Mouse (Mus musculus) activated CD4-positive, CD25-positive, alpha-beta regulatory T cell, adult 4 months (primary cell): Measurements from ENCODE around the gene Ubn1. TPM values are rescaled to one million over a fixed set of nuclear protein-coding genes. Genes with fewer than 3 reads are reported as not detected.
A peak's percentile ranks its signal among the peaks of the same experiment; 100 is the strongest.

ENCODE experiments used
- ATAC-seq: one replicate; pipeline ENCODE4 v1.8.0; 2017
- polyA plus RNA-seq, 2 experiments: library from polyadenylated mRNA; unstranded; fragments of 100-300 nt; shearing (Covaris generic); gene quantifications; one replicate each; pipeline ENCODE4 v1.2.1; 2017

The Ubn1 gene
- 10 to 100 TPM; 28.7 to 41.5 TPM for polyA plus RNA-seq

DNA sequence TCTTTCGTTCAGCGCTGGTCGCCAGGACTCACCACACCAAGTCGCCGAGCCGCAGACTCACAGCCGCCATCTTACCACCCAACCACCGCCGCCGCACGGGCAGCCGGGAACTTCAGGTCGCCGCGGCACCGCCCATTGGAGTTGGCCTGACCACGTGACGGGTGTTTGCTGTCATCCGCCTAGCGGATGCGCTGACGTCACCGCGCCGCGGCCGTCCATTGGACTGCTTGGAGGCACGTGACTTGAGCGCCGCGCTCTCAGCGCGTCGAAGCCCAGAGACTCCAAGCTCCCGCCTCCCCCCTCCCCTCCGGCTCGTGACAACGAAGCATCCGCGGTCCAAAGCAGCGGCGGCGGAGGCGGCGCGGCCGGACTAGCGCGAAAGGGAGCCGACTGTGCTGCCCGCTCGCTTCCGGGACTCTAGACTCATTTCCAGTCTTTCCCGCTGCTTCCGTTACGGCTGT is at the start of gene Ubn1, which contains the start of gene Glyr1:
TSS of gene Ubn1 (plus strand) at position 284 of the 461 bp plus-strand sequence.
TSS of gene Glyr1 (minus strand) at position 90 of the 461 bp plus-strand sequence.
- peak; percentile 94 for ATAC-seq

DNA sequence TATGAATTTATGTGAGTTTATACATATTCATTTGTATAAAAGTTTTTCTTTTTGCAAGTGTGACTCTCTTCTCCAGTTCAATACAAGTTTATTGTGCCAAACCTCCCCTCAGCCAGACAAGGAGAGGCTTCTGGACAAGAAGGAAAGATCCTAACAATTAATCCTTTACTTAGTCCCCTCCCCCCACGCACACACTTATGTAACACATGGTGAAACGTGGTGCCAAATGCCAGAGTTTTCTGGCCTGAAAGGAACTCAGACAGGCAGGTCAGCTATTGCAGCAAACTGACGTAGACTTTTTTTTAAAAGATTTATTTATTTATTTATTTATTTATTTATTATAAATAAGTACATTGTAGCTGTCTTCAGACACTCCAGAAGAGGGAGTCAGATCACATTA is 49.2 kb upstream of the Ubn1 start:
- no peak for ATAC-seq

- ATAC-seq = no peak
Observed at GRCm38 (mm10) chr16:5007067-5007466, 42.8 kb upstream of the Ubn1 start, which contains the start of gene Smim22. Gene Smim22, plus strand, starts transcription at chr16:5007288.

DNA sequence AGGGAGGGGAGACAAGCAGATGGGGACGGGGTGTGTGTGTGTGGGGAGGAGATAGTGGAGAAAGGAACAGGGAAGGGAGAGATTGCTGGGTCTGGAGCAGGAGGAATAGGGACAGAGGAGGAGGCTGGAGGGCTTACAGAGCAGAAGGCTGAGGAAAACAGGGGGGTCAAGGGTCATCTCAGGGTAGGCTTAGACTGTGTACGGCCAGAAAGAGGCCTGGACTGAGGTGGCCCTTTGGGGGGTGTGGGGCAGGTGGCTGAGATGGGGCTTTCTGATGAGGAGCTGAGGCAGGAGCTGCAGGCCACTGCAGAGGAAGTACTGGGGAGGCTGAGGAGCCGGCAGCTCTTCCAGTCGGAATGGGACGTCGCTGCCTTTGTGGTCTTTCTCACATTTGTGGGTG is 42.4 kb upstream of the Ubn1 start:
- ATAC-seq = no peak

GRCm38 (mm10) chr16:5008076-5008475 is 41.8 kb upstream of the Ubn1 start:
- no peak for ATAC-seq

GRCm38 (mm10) chr16:5010371-5010935 is 39.4 kb upstream of the Ubn1 start:
- no peak for ATAC-seq

GRCm38 (mm10) chr16:5011285-5011684 is 38.6 kb upstream of the Ubn1 start:
- ATAC-seq = no peak

DNA sequence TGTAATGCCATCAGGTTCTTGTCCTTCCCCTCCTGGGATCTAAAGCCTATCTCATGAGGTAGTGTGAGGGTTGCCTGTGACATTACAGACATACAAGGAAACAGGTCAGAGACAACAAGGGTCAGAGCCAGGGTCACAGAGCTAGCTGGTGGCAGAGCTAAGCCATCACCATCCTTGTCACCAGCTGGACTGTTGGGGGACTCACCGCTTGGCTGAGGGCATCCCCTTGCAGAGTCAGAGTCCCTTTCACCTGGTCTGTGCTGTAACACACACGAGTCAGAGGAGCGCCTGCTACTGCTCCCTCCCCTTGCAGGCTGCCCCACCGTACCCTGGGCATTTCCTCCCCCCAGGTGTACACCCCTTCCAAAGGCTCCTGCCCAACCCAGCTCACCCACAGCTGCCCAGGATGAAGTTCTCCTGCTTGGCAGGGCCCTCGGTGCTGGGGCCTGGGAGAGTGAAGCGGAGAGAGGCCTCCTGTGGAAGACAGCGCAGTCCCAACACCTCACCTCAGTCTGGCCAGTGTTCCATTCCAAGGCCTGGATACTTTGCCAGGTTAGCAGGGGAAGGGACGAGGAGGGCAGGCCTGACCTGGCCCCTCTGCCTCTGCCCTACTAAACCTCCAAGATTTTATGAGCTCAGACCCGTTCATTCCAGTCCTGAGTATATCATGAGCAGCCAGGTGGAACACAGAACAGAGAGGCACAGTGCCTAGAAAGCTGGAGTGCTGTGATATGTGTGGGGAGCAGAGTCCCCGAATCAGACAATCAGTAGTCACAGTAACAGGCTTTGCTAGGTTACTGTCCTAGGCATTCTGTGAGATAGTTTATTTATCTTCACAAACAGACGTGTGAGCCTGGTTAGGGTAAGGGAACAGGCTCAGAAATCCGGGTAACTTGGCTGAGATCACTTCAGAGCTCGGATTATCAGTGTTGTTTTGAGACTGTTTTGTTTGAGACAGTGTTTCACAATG is 37.5 kb upstream of the Ubn1 start:
- no peak for ATAC-seq

GRCm38 (mm10) chr16:5013054-5013838 is 36.6 kb upstream of the Ubn1 start, which contains the start of gene Rogdi:
Gene Rogdi, minus strand, starts transcription at chr16:5013553.
- peak; percentile 100 for ATAC-seq

DNA sequence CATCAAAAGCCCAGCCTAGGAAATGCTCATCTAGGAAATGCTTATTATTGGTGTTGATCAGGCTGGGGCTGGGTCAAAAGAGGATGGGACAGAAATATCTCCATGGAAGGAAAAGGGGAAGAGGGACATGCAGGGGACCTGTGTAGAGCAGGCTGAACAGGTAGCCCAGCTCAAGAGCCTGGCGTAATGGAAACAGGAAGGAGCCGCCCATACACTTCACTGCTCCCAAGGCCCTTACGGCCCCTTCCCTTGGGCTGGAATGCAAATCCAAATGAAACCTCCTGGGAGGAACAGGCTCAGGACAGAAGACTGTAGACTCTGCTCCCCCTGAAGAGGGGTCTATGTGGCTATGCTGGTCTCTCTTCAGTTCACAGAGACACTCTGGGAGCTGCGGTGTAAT is 35.3 kb upstream of the Ubn1 start:
- ATAC-seq = no peak

DNA sequence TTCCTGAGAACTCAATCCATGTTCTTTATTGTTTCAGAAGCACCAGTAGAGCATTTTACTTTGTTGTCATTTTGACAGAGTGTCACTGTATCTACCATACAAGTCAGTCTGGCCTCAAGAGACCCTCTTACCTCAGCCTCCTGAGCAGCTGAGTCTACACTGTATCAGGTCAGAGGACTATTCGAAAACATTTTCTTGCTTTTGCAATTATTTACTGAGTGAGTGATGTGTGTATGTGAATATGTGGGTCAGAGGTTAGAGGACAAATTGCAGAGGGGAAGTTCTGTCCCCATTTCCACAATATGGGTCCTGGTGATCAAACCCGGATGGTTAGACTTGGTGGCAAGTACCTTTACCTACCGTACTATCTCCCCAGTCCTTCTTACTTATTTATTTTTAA is 25.8 kb upstream of the Ubn1 start:
- no peak for ATAC-seq

GRCm38 (mm10) chr16:5029847-5030246 is 20.0 kb upstream of the Ubn1 start:
- ATAC-seq = peak; percentile 36

- ATAC-seq = no peak
Observed at GRCm38 (mm10) chr16:5035591-5035990, 14.3 kb upstream of the Ubn1 start.

DNA sequence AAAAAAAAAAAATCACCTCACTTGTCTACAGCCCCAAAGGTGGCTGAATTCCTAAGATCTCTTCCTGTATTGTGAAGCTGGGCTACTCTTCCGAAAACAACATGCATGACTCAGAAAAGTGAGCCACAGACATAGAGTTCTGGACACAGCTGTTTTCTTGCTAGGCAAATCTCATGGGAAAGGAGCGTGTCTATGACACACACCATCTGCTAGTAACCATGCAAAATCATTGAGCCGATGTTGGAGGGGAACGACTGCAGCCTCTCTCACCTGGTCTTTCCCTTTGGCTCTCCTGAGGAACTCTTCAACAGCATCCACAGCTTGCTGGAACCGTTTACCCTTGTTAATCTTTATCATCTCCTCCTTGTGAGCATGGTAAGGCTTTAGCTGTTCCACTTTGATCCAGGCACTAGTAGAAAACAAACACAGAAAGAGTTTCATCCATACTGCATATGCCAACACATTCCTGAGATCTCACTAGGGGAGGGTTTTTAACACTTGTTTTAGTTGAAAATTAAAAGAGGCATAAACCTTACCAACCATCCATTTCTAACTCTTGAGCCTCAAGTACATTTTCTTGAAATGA is 13.1 kb upstream of the Ubn1 start:
- ATAC-seq = no peak

GRCm38 (mm10) chr16:5045322-5045721 is 4.5 kb upstream of the Ubn1 start:
- no peak for ATAC-seq

GRCm38 (mm10) chr16:5049182-5049773 is 579 bp upstream of the Ubn1 start:
- peak; percentile 15 for ATAC-seq

GRCm38 (mm10) chr16:5050251-5051110 is 624 bp downstream of the Ubn1 start:
- peak; percentile 44 for ATAC-seq

- ATAC-seq = no peak
Observed at GRCm38 (mm10) chr16:5058114-5058513, 8.3 kb downstream of the Ubn1 start.

- ATAC-seq = no peak
Observed at GRCm38 (mm10) chr16:5063472-5063871, 13.6 kb downstream of the Ubn1 start.

- ATAC-seq = no peak
Observed at GRCm38 (mm10) chr16:5070321-5070720, 20.5 kb downstream of the Ubn1 start.

- no peak for ATAC-seq
Observed at GRCm38 (mm10) chr16:5071974-5072373, 22.1 kb downstream of the Ubn1 start.
